Mouse (Mus musculus): ENCODE data around the gene Poglut1. TPM values are rescaled to one million over a fixed set of nuclear protein-coding genes. Genes with fewer than 3 reads are reported as not detected.
A peak's percentile ranks its signal among the peaks of the same experiment; 100 is the strongest.
"Not testable (repeated sequence)": the region's sequence is repeated elsewhere in the genome, so short reads cannot be mapped to it uniquely, and the experiment has no call there.

Poglut1 gene
- polyA plus RNA-seq, 1 experiment from 2014 or later = 53.2 TPM

GRCm38 (mm10) chr16:38483582-38484309, 66.3 kb downstream of the Poglut1 start:
- H3K4me2 ChIP-seq = peak overlapping the region; percentile 57
- H3K4me3 ChIP-seq (replicated peaks) = peak overlapping the region; percentile 32
- no peaks in the 10 kb centered on the region for H3K9me3 ChIP-seq (replicated peaks)
- 36% methylated on average over 42 of the region's 42 CpGs for WGBS
- no peaks in the 10 kb centered on the region for H3K36me3 ChIP-seq
- no peak overlapping the region for H3K27ac ChIP-seq (replicated peaks)
- 0 out of 2 replicates have a peak, but pooled peaks cover 6% of the 10 kb centered on the region for H3K4me1 ChIP-seq
- 0 out of 2 replicates have a peak, but pooled peaks cover 7% of the 10 kb centered on the region for H3K27me3 ChIP-seq (replicated peaks)
- peak overlapping the region; percentile 20; the same call in 1 of the 2 replicates for H3K9ac ChIP-seq (replicated peaks)
- peak; percentile 38 for ATAC-seq (ENCODE audit: low FRiP score)

GRCm38 (mm10) chr16:38482780-38483562, 67.1 kb downstream of the Poglut1 start:
- WGBS = 12% methylated on average over 32 of the region's 32 CpGs
- H3K4me2 ChIP-seq = peak overlapping the region; percentile 57
- H3K27me3 ChIP-seq (replicated peaks) = 0 out of 2 replicates have a peak, but pooled peaks cover 7% of the 10 kb centered on the region
- H3K9me3 ChIP-seq (replicated peaks) = no peaks in the 10 kb centered on the region
- peak overlapping the region; percentile 32 for H3K4me3 ChIP-seq (replicated peaks)
- 0 out of 2 replicates have a peak, but pooled peaks cover 6% of the 10 kb centered on the region for H3K4me1 ChIP-seq
- H3K9ac ChIP-seq (replicated peaks) = peak overlapping the region; percentile 20; the same call in 1 of the 2 replicates
- no peak overlapping the region for H3K27ac ChIP-seq (replicated peaks)
- peak; percentile 45; the same call in 1 of the 2 replicates for ATAC-seq (ENCODE audit: low FRiP score)
- no peaks in the 10 kb centered on the region for H3K36me3 ChIP-seq

GRCm38 (mm10) chr16:38481327-38481726, 68.7 kb downstream of the Poglut1 start:
- Histone ChIP-seq H3K36me3 (no peaks in the 10 kb centered on the region), H3K4me3 (replicated peaks) (no peak overlapping the region), H3K9me3 (replicated peaks) (no peaks in the 10 kb centered on the region), H3K9ac (replicated peaks) (no peak overlapping the region), H3K27ac (replicated peaks) (no peak overlapping the region), H3K4me2 (no peak overlapping the region), H3K4me1 (peaks cover 15% of the 10 kb centered on the region; the same call in 1 of the 2 replicates), H3K27me3 (replicated peaks) (0 out of 2 replicates have a peak, but pooled peaks cover 7% of the 10 kb centered on the region)
- WGBS = 81% methylated on average over 4 of the region's 4 CpGs
- ATAC-seq (ENCODE audit: low FRiP score) = no peak

GRCm38 (mm10) chr16:38478296-38478695, 71.8 kb downstream of the Poglut1 start:
- Histone ChIP-seq H3K4me1 (peaks cover 15% of the 10 kb centered on the region; the same call in 1 of the 2 replicates), H3K36me3 (no peaks in the 10 kb centered on the region), H3K27me3 (replicated peaks) (no peaks in the 10 kb centered on the region), H3K27ac (replicated peaks) (no peak overlapping the region), H3K4me2 (no peak overlapping the region), H3K9me3 (replicated peaks) (no peaks in the 10 kb centered on the region), H3K4me3 (replicated peaks) (no peak overlapping the region), H3K9ac (replicated peaks) (no peak overlapping the region)
- WGBS = 86% methylated on average over 3 of the region's 3 CpGs
- no peak for ATAC-seq (ENCODE audit: low FRiP score)

- H3K36me3 ChIP-seq; H3K9me3 ChIP-seq (replicated peaks); H3K27me3 ChIP-seq (replicated peaks): not testable (repeated sequence)
- peak overlapping the region; percentile 63; the same call in 1 of the 2 replicates for H3K27ac ChIP-seq (replicated peaks)
- peak overlapping the region; percentile 40 for H3K4me3 ChIP-seq (replicated peaks)
- H3K9ac ChIP-seq (replicated peaks) = 0 out of 2 replicates have a peak overlapping the region, but pooled peaks have one; percentile 21
- H3K4me2 ChIP-seq = peak overlapping the region; percentile 77
- H3K4me1 ChIP-seq = peaks cover 12% of the 10 kb centered on the region; the same call in 1 of the 2 replicates
- ATAC-seq (ENCODE audit: low FRiP score) = peak; percentile 43; the same call in 1 of the 2 replicates
- 25% methylated on average over 14 of the region's 14 CpGs for WGBS
Observed at GRCm38 (mm10) chr16:38477241-38477608, 72.8 kb downstream of the Poglut1 start.

- 6% methylated on average over 34 of the region's 34 CpGs for WGBS
- peak; percentile 69 for ATAC-seq (ENCODE audit: low FRiP score)
- no peaks in the 10 kb centered on the region for H3K27me3 ChIP-seq (replicated peaks)
- peaks cover 12% of the 10 kb centered on the region; the same call in 1 of the 2 replicates for H3K4me1 ChIP-seq
- H3K4me2 ChIP-seq = peak overlapping the region; percentile 77
- no peaks in the 10 kb centered on the region for H3K36me3 ChIP-seq
- H3K9me3 ChIP-seq (replicated peaks) = no peaks in the 10 kb centered on the region
- H3K27ac ChIP-seq (replicated peaks) = peak overlapping the region; percentile 63
- H3K9ac ChIP-seq (replicated peaks) = peak overlapping the region; percentile 21
- peak overlapping the region; percentile 40 for H3K4me3 ChIP-seq (replicated peaks)
Observed at GRCm38 (mm10) chr16:38476312-38477240, 73.5 kb downstream of the Poglut1 start.

GRCm38 (mm10) chr16:38475681-38476311, 74.3 kb downstream of the Poglut1 start:
- Histone ChIP-seq H3K9ac (replicated peaks) (peak overlapping the region; percentile 21; the same call in 1 of the 2 replicates), H3K36me3 (no peaks in the 10 kb centered on the region), H3K27ac (replicated peaks) (no peak overlapping the region), H3K27me3 (replicated peaks) (no peaks in the 10 kb centered on the region), H3K4me1 (peaks cover 12% of the 10 kb centered on the region; the same call in 1 of the 2 replicates), H3K9me3 (replicated peaks) (no peaks in the 10 kb centered on the region), H3K4me3 (replicated peaks) (no peak overlapping the region; the same call in 1 of the 2 replicates), H3K4me2 (peak overlapping the region; percentile 77)
- no peak for ATAC-seq (ENCODE audit: low FRiP score)
- WGBS = 67% methylated on average over 4 of the region's 4 CpGs

Other genes with a start within 250 kb of the Poglut1 start
- 0.40 and 0.88 TPM in 2 replicates for gene Maats1, start 208.1 kb downstream of the Poglut1 start, polyA plus RNA-seq (2015; fragmentation: Nextera tagmentation; extraction: Ambion mirVana)
- 95.8 and 101 TPM in 2 replicates for gene Cox17, start 203.3 kb downstream of the Poglut1 start, polyA plus RNA-seq (2015; fragmentation: Nextera tagmentation; extraction: Ambion mirVana)
- gene Gm21987, start 203.2 kb downstream of the Poglut1 start, polyA plus RNA-seq (2015; fragmentation: Nextera tagmentation; extraction: Ambion mirVana) = 0.72 TPM in 1 of 2 replicates, not detected in the other
- 1.0 and 2.0 TPM in 2 replicates for gene Popdc2, start 188.0 kb downstream of the Poglut1 start, polyA plus RNA-seq (2015; fragmentation: Nextera tagmentation; extraction: Ambion mirVana)
- gene Pla1a, start 117.1 kb downstream of the Poglut1 start, polyA plus RNA-seq (2015; fragmentation: Nextera tagmentation; extraction: Ambion mirVana) = 1.2 and 1.4 TPM in 2 replicates
- gene Adprh, start 97.6 kb downstream of the Poglut1 start, polyA plus RNA-seq (2015; fragmentation: Nextera tagmentation; extraction: Ambion mirVana) = 142 and 153 TPM in 2 replicates
- 0.37 and 0.44 TPM in 2 replicates for gene Cd80, start 94.7 kb downstream of the Poglut1 start, polyA plus RNA-seq (2015; fragmentation: Nextera tagmentation; extraction: Ambion mirVana)
- gene Timmdc1, start 27.6 kb downstream of the Poglut1 start, polyA plus RNA-seq (2015; fragmentation: Nextera tagmentation; extraction: Ambion mirVana) = 33.4 and 34.8 TPM in 2 replicates
- gene Tmem39a, start 8.4 kb upstream of the Poglut1 start, polyA plus RNA-seq (2015; fragmentation: Nextera tagmentation; extraction: Ambion mirVana) = 38.6 and 50.7 TPM in 2 replicates
- gene Arhgap31, start 163.0 kb upstream of the Poglut1 start, polyA plus RNA-seq (2015; fragmentation: Nextera tagmentation; extraction: Ambion mirVana) = 5.9 and 6.0 TPM in 2 replicates
- gene B4galt4, start 192.0 kb upstream of the Poglut1 start, polyA plus RNA-seq (2015; fragmentation: Nextera tagmentation; extraction: Ambion mirVana) = 32.4 and 36.3 TPM in 2 replicates

Data from neural tube, embryonic 15.5 days (tissue).